8 mouse cellular contexts compared by ENCODE assay signal in genomic region chr4:3090742-3091141, GRCm38 (mm10).
A peak's percentile ranks its signal among the peaks of the same experiment; 100 is the strongest.
DNase-seq lines count a peak whose midpoint lies in the region; ATAC-seq and TF ChIP-seq lines count a peak whose summit lies in the region.

No protein-coding gene starts in this region.

- DNase-seq in heart, postnatal 0 days (ENCODE audit: low spot score): no peak
- no peak for DNase-seq in heart, postnatal 36 days
- DNase-seq in G1E (ENCODE audit: low spot score): no peak
- DNase-seq in thymus, postnatal 25 days: no peak
- DNase-seq in right cerebral cortex, postnatal 36 days (ENCODE audit: low spot score in 2 of 2): no peak
- no peak for DNase-seq in testis, postnatal 10 days (ENCODE audit: low spot score)

- TF ChIP-seq CTCF in heart, postnatal 0 days (IDR thresholded peaks at IDR 0.05; ENCODE audit: low read depth): no peak
- TF ChIP-seq CTCF in G1E (IDR thresholded peaks at IDR 0.05; ENCODE audit: low read depth, low read length): no peak

- H3K36me3 ChIP-seq in heart, postnatal 0 days (replicated peaks; ENCODE audit: control insufficient read depth, insufficient read depth, low read length): no peaks in the 10 kb centered on the region
- H3K36me3 ChIP-seq in G1E (replicated peaks): no peaks in the 10 kb centered on the region

- H3K4me1 ChIP-seq in heart, postnatal 0 days (ENCODE audit: control insufficient read depth, insufficient read depth): no peaks in the 10 kb centered on the region
- H3K4me1 ChIP-seq in G1E (ENCODE audit: insufficient read depth, low read depth, low read length): no peaks in the 10 kb centered on the region

- no peak overlapping the region for H3K4me3 ChIP-seq in heart, postnatal 0 days (ENCODE audit: low read depth, low read length)
- H3K4me3 ChIP-seq in G1E (ENCODE audit: low read depth, low read length): no peak overlapping the region

- no peak overlapping the region for H3K9ac ChIP-seq in heart, postnatal 0 days (replicated peaks; ENCODE audit: low read depth, low read length)

- H3K27ac ChIP-seq in heart, postnatal 0 days (ENCODE audit: low read depth): no peak overlapping the region

- no peaks in the 10 kb centered on the region for H3K27me3 ChIP-seq in heart, postnatal 0 days (ENCODE audit: control insufficient read depth, insufficient read depth, low read length)
- H3K27me3 ChIP-seq in G1E (ENCODE audit: insufficient read depth, low read length): no peaks in the 10 kb centered on the region

- TF ChIP-seq EP300 in heart, postnatal 0 days (IDR thresholded peaks at IDR 0.05; ENCODE audit: low read depth): no peak

- H3K9me3 ChIP-seq in heart, postnatal 0 days (replicated peaks; ENCODE audit: control insufficient read depth, low read length): peaks cover 28% of the 10 kb centered on the region
- peaks cover 17% of the 10 kb centered on the region for H3K9me3 ChIP-seq in G1E (replicated peaks)

- WGBS in heart, postnatal 0 days: 68% methylated on average over 9 of the region's 9 CpGs

- intact Hi-C loops in heart, postnatal 36 days (cut with DNase I): no loop called here

- H3K4me2 ChIP-seq in heart, postnatal 0 days (ENCODE audit: low read depth, low read length): no peak overlapping the region

- peak; percentile 47; the same call in 1 of the 2 replicates for ATAC-seq in heart, postnatal 0 days (ENCODE audit: insufficient read depth, low read depth)
- 0 out of 2 replicates have a peak, but pooled peaks have one; percentile 6 for ATAC-seq in G1E (ENCODE audit: extremely low read depth, insufficient number of reproducible peaks, low FRiP score, poor library complexity, severe bottlenecking)
- ATAC-seq in erythroblast, adult 5-6 weeks (replicated peaks; ENCODE audit: low FRiP score, poor library complexity, severe bottlenecking): peak; percentile 46; the same call in 1 of the 2 replicates
- 0 out of 2 replicates have a peak, but pooled peaks have one; percentile 4 for ATAC-seq in megakaryocyte progenitor cell, adult 5-6 weeks (replicated peaks; ENCODE audit: poor library complexity)
